Mouse (Mus musculus) limb, embryonic 12.5 days (tissue): ENCODE measurements around the gene Cfap58. TPM values are rescaled to one million over a fixed set of nuclear protein-coding genes. Genes with fewer than 3 reads are reported as not detected.

Experiments
- ATAC-seq: fragments of 200-750 bp; cut with Nextera tagmentation; 2 replicates; pipeline ENCODE4 v1.8.0; 2017; ENCODE audit warnings: low read depth, moderate TSS enrichment; ENCODE audit not compliant: insufficient number of reproducible peaks, insufficient read depth, low FRiP score, low TSS enrichment
- H3K27ac ChIP-seq: fragments of 300-500 bp; sonication (generic); 2 replicates; pipeline ENCODE4 v1.5.1; 2016; ENCODE audit warnings: mild to moderate bottlenecking, moderate library complexity
- H3K27me3 ChIP-seq: fragments of 300-500 bp; sonication (generic); 2 replicates; pipeline ENCODE4 v1.6.1; 2016; ENCODE audit warnings: mild to moderate bottlenecking, moderate library complexity
- H3K36me3 ChIP-seq: fragments of 300-500 bp; sonication (generic); 2 replicates; pipeline ENCODE4 v1.6.1; 2016; ENCODE audit warnings: mild to moderate bottlenecking, moderate library complexity
- H3K4me1 ChIP-seq: fragments of 300-500 bp; sonication (generic); replicated peaks from 2 replicates; pipeline ENCODE4 v1.6.1; 2016
- H3K4me2 ChIP-seq: fragments of 300-500 bp; sonication (generic); 2 replicates; pipeline ENCODE4 v1.6.1; 2016; ENCODE audit warnings: mild to moderate bottlenecking, moderate library complexity
- H3K4me3 ChIP-seq: fragments of 300-500 bp; sonication (generic); replicated peaks from 2 replicates; pipeline ENCODE4 v1.5.1; 2016; ENCODE audit warnings: mild to moderate bottlenecking
- H3K9ac ChIP-seq: fragments of 300-500 bp; sonication (generic); replicated peaks from 2 replicates; pipeline ENCODE4 v1.6.1; 2016; ENCODE audit warnings: mild to moderate bottlenecking, moderate library complexity
- H3K9me3 ChIP-seq: fragments of 300-500 bp; sonication (generic); 2 replicates; pipeline ENCODE4 v1.6.1; 2016; ENCODE audit warnings: mild to moderate bottlenecking, moderate library complexity
- WGBS: fragments of 180-500 bp; shearing (Covaris S2); methylation state at CpG from one replicate; pipeline ENCODE4 v1.1.7; 2016; 5-methylcytosine and 5-hydroxymethylcytosine counted together
- polyA plus RNA-seq: library from polyadenylated mRNA; unstranded; fragments of >200 nt; fragmentation: Nextera tagmentation; extraction: Ambion mirVana; gene quantifications from 2 replicates; pipeline ENCODE4 v1.2.1, GENCODE M21; 2016

Gene Cfap58
- polyA plus RNA-seq, 1 experiment from 2014 or later: 0.08 TPM

DNA sequence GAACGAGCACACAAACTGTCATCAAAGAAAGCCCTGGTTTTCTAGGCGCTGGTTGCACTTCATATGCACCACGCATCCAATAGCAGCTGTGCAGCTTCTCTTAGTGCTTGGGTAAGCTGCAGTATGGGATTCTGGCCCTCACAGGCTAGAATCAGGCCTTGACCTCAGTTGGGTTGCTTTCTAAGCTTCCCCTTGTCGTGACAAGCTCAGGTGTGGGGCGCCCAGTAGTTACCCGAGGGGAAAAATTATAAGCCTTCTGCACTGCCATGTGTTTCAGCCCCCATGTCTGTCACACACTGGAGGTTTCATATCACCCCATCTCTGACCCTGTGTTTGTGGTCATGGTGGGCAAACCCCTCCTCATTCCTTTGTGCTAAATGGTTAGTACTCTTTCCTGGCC is 42.0 kb downstream of the Cfap58 start:
- Histone ChIP-seq H3K36me3 (no peaks in the 10 kb centered on the region), H3K9me3 (no peaks in the 10 kb centered on the region), H3K4me2 (no peak overlapping the region), H3K9ac (no peak overlapping the region), H3K4me3 (no peak overlapping the region), H3K27ac (no peak overlapping the region), H3K4me1 (no peaks in the 10 kb centered on the region), H3K27me3 (no peaks in the 10 kb centered on the region; the same call in 1 of the 2 replicates)
- no peak for ATAC-seq
- 82% methylated on average over 6 of the region's 6 CpGs for WGBS

DNA sequence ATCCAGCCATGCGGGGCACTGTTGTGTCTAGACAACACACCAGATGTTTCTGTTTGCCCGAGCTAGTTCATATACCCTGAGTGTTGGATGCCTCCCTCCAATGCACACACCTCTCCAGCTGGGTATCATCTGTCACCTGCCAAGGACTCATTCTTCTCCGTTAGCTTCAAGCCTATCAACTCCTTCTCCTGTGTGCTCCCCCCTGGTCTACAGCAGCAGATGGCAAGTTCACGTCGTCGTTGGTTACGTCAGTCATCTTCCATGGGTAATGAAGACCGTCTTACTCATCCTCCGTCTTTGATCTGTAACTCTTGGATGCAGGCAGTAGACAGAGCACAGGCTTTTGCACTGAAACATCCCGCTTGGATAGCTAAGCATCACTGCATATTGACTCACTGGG is 42.8 kb downstream of the Cfap58 start:
- Histone ChIP-seq H3K27ac (no peak overlapping the region), H3K9me3 (no peaks in the 10 kb centered on the region), H3K9ac (no peak overlapping the region), H3K4me3 (no peak overlapping the region), H3K27me3 (no peaks in the 10 kb centered on the region; the same call in 1 of the 2 replicates), H3K4me1 (peaks cover under 1% of the 10 kb centered on the region; the same call in 1 of the 2 replicates), H3K4me2 (no peak overlapping the region), H3K36me3 (no peaks in the 10 kb centered on the region)
- no peak for ATAC-seq
- 60% methylated on average over 10 of the region's 10 CpGs for WGBS

DNA sequence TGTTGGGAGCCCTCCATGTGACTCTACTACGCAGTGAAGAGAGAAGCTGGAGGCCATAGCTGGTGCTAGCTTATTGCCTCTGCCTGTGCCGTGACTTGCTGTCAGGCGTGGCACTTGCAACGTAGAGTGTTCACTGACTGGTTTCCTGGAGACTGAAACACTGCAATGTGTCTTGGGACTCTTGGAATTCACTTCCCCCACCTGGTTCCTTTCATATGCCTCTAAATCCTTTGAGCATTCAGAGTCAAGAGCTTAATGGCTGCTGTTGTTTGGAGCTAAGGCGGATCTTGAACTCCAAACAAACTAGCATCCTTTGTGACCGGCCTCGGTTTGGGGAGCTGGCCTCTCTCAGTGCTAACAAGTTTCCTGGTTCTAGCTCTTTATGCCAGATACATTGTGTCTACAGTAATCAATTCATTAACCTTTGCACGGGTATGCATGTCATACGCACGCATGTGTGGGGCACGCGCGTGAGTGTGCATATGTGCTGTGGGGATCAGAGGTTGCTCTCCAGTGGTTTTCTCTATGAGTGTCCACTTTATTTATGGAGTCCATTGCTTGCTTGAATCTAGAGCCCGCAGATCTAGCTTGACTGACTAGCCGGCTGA is 48.2 kb downstream of the Cfap58 start:
- Histone ChIP-seq H3K4me2 (no peak overlapping the region), H3K9ac (no peak overlapping the region), H3K27ac (no peak overlapping the region), H3K4me3 (no peak overlapping the region), H3K36me3 (no peaks in the 10 kb centered on the region), H3K27me3 (peaks cover 6% of the 10 kb centered on the region; the same call in 1 of the 2 replicates), H3K9me3 (no peaks in the 10 kb centered on the region), H3K4me1 (peaks cover 11% of the 10 kb centered on the region; the same call in 1 of the 2 replicates)
- no peak for ATAC-seq
- WGBS: 86% methylated on average over 15 of the region's 15 CpGs

DNA sequence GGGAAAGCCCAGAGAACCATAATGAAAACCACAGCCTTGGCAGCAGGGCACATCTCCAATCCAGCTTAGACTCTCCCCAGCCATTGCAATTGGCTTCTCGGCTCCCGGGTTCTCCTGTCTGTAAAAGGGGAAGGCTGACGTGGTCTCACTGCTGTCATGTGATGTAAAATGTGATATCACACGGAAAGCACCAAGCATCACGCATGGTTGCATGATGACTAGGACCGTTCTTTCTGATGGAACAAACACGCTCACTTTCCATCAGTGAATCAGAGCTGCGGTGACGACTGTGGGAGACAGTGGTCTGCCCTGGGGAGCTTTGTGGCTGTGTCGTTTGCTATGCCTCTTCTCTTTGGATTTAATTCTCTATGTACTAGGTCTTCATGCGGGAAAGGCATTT is 50.5 kb downstream of the Cfap58 start:
- H3K36me3 ChIP-seq: no peaks in the 10 kb centered on the region
- ATAC-seq: no peak
- WGBS: 84% methylated on average over 11 of the region's 11 CpGs
- H3K9ac ChIP-seq: no peak overlapping the region
- H3K4me1 ChIP-seq: peaks cover 11% of the 10 kb centered on the region; the same call in 1 of the 2 replicates
- H3K9me3 ChIP-seq: no peaks in the 10 kb centered on the region
- H3K27me3 ChIP-seq: peaks cover 6% of the 10 kb centered on the region; the same call in 1 of the 2 replicates
- no peak overlapping the region for H3K4me2 ChIP-seq
- H3K4me3 ChIP-seq: no peak overlapping the region
- H3K27ac ChIP-seq: no peak overlapping the region

DNA sequence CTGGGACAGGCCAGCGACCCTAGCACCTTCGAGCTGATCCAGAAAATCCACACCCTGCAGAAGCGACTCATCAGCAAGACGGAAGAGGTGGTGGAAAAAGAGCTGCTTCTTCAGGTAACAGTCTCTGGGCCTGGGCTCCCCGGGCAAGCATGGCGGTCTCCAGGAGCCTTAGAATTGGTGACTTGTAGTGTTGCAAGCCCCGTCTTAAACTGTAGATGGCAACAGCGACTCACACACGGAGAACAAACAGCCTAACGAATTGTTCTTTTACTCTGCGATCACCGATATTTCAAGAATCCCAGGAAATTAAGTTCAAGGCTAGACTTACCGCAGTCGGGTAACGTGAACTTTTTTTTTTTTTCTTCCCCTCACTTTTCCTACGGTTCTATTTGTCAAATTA is 51.0 kb downstream of the Cfap58 start:
- WGBS: 22% methylated on average over 16 of the region's 16 CpGs
- Histone ChIP-seq H3K9me3 (no peaks in the 10 kb centered on the region), H3K4me3 (no peak overlapping the region), H3K36me3 (no peaks in the 10 kb centered on the region), H3K4me1 (peaks cover 11% of the 10 kb centered on the region; the same call in 1 of the 2 replicates), H3K9ac (no peak overlapping the region), H3K27ac (no peak overlapping the region), H3K4me2 (no peak overlapping the region), H3K27me3 (peaks cover 6% of the 10 kb centered on the region; the same call in 1 of the 2 replicates)
- no peak for ATAC-seq

DNA sequence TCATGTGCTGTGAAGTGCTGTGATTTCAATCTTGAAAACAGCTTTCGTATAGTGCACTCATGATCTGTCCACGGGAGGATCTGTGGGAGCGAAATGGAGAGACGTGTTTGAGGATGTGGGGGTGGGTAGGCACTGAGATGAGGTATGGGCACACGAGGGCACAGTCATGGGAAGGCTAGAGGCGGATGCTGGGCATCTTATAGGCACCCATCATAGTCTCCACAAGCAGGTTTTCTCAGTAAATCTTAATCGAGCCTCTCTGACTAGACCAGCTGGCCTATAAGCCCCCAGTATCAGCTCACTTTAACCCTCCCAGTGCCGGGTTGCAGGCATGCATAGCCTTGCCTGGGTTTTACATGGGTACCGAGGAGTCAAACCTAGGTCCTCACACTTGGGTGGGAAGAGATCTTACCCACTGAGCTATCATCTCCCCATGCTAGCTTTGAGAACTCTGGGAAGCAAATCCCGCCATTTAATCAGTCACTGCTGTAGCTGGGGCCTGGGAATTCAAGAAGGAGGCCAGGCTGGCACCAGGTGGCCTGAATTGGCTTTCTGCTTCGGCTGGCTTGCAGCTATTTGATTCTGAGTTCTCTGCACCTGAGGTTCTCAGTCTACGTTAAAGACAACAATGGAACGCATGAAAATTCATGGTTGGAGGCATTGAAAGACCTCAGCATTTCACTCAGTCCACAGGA is 51.6 kb downstream of the Cfap58 start:
- Histone ChIP-seq H3K4me2 (no peak overlapping the region), H3K27ac (no peak overlapping the region), H3K4me3 (no peak overlapping the region), H3K4me1 (peaks cover 11% of the 10 kb centered on the region; the same call in 1 of the 2 replicates), H3K27me3 (peaks cover 6% of the 10 kb centered on the region; the same call in 1 of the 2 replicates), H3K36me3 (no peaks in the 10 kb centered on the region), H3K9ac (no peak overlapping the region), H3K9me3 (no peaks in the 10 kb centered on the region)
- ATAC-seq: peak; percentile 48; the same call in 1 of the 2 replicates
- WGBS: 53% methylated on average over 13 of the region's 13 CpGs

DNA sequence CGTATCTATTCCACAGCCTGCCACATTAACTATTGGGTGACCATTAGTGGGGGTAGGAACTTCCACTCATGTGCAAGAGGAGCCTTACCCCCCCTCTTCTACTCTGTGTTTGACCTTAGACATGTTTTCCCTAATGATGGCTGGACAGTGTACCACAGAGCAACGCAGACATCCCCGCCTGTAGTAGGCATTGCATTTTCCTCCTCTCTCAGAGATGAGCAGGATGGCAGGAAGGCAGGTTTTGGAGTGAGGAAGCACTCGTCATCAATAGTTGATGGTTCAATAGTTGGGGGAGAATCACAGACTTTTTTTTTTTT is 52.1 kb downstream of the Cfap58 start:
- ATAC-seq: peak; percentile 40; the same call in 1 of the 2 replicates
- no peaks in the 10 kb centered on the region for H3K9me3 ChIP-seq
- peaks cover 11% of the 10 kb centered on the region; the same call in 1 of the 2 replicates for H3K4me1 ChIP-seq
- H3K9ac ChIP-seq: no peak overlapping the region
- no peak overlapping the region for H3K27ac ChIP-seq
- H3K4me3 ChIP-seq: no peak overlapping the region
- 85% methylated on average over 4 of the region's 4 CpGs for WGBS
- peaks cover 6% of the 10 kb centered on the region; the same call in 1 of the 2 replicates for H3K27me3 ChIP-seq
- no peak overlapping the region for H3K4me2 ChIP-seq
- no peaks in the 10 kb centered on the region for H3K36me3 ChIP-seq

DNA sequence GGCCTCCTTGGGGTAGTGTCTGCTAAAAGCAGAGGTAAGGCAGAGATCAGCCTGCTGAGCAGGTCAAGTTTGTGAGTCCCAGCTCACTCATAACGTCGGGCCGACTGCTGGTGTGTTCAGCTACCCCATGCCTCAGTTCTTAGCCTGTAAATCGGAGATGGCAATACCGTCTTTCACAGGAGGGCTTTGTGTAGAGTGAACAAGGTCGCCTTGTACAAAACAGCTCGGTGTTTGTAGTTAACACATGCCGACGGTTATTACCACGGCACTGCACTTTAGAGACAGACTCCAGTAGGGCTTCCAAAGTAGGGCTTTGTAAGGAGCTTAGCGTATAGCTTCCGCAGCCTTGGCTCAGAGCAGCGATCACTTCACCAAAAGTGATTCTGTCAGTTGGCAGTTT is 63.8 kb downstream of the Cfap58 start:
- H3K27ac ChIP-seq: peak overlapping the region; percentile 91
- H3K4me2 ChIP-seq: peak overlapping the region; percentile 19; the same call in 1 of the 2 replicates
- peaks cover 39% of the 10 kb centered on the region for H3K4me1 ChIP-seq
- H3K36me3 ChIP-seq: no peaks in the 10 kb centered on the region
- no peak overlapping the region for H3K4me3 ChIP-seq
- no peaks in the 10 kb centered on the region for H3K9me3 ChIP-seq
- WGBS: 62% methylated on average over 13 of the region's 13 CpGs
- no peaks in the 10 kb centered on the region for H3K27me3 ChIP-seq
- ATAC-seq: peak; percentile 90
- no peak overlapping the region for H3K9ac ChIP-seq

DNA sequence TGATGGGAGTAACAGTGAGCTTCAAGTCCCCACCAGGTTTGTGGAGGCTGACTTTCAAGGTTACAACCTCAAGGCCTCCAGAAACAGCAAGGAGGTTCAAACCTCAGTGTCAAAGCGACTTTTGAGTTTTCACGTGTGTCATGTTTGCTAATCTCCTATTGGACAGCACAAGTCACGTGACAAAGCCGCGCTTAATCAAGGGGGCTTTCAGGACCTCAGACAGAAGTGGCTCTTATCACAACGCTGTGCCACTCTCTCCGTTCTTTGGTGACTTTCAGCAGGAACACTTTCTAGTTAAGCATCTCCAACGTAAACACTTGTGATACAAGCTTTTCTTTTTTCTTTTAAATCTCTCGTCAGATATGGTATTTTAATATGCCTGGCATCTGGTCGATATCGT is 64.3 kb downstream of the Cfap58 start:
- no peak for ATAC-seq

DNA sequence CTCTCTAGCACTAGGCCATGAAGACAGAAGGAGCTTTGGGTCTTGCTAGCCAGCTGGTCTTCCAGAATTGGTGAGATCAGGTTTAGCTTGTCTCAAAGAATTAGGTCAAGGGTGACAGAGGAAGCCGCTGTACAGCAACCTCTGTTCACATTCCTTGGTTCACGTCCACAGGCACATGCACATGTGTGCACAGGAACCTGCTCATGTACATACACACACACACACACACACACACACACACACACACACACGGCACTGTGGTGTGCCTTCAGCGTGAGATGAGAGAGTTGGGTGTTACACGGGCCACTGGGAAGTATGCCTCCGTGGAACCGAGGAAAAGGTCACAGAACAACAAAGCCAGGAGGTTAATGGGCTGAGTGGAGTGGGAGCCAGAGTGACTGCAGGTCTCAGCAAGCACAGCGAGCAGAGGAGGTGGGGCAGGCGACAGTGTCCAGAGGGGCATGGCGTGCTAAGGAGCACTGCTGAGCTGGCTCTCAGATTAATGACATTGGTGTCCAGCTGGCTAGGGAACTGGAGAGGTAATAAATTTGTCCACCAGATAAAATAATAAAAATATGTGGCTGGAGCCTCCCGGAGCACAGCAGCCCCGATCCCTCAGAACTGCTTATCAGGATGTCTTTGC is 71.4 kb downstream of the Cfap58 start:
- H3K4me3 ChIP-seq: no peak overlapping the region
- H3K27me3 ChIP-seq: no peaks in the 10 kb centered on the region; the same call in 1 of the 2 replicates
- no peak overlapping the region for H3K9ac ChIP-seq
- ATAC-seq: no peak
- no peaks in the 10 kb centered on the region for H3K9me3 ChIP-seq
- 0 out of 2 replicates have a peak overlapping the region, but pooled peaks have one; percentile 68 for H3K27ac ChIP-seq
- H3K4me1 ChIP-seq: peaks cover 15% of the 10 kb centered on the region
- WGBS: 37% methylated on average over 12 of the region's 12 CpGs
- no peak overlapping the region for H3K4me2 ChIP-seq
- H3K36me3 ChIP-seq: no peaks in the 10 kb centered on the region

More for the DNA sequence above, 64.3 kb downstream of the Cfap58 start:
- H3K27ac ChIP-seq: peak overlapping the region; percentile 91
- WGBS: 85% methylated on average over 11 of the region's 11 CpGs
- H3K27me3 ChIP-seq: no peaks in the 10 kb centered on the region
- H3K9me3 ChIP-seq: no peaks in the 10 kb centered on the region
- peaks cover 39% of the 10 kb centered on the region for H3K4me1 ChIP-seq
- peak overlapping the region; percentile 19; the same call in 1 of the 2 replicates for H3K4me2 ChIP-seq
- H3K36me3 ChIP-seq: no peaks in the 10 kb centered on the region
- H3K4me3 ChIP-seq: no peak overlapping the region
- no peak overlapping the region for H3K9ac ChIP-seq
